Mouse (Mus musculus) forebrain, postnatal 0 days (tissue): ENCODE measurements around the gene Rsrp1. TPM values are rescaled to one million over a fixed set of nuclear protein-coding genes. Genes with fewer than 3 reads are reported as not detected.

ENCODE experiments used
- ATAC-seq: fragments of 200-750 bp; cut with Nextera tagmentation; 2 replicates; pipeline ENCODE4 v1.8.0; 2017; ENCODE audit warnings: mild to moderate bottlenecking, moderate library complexity
- DNase-seq: peaks from one replicate; pipeline ENCODE4 v3.0.0-alpha.2; 2015
- H3K27ac ChIP-seq: fragments of 300-500 bp; sonication (generic); 2 replicates; pipeline ENCODE4 v1.5.1; 2014; ENCODE audit warnings: low read depth, mild to moderate bottlenecking, antibody characterized with exemption, low read length, moderate library complexity, mixed read lengths
- H3K27me3 ChIP-seq: fragments of 300-500 bp; sonication (generic); 2 replicates; pipeline ENCODE4 v1.6.1; 2014; ENCODE audit warnings: mild to moderate bottlenecking, low read length, mixed read lengths; ENCODE audit not compliant: insufficient read depth
- H3K36me3 ChIP-seq: fragments of 300-500 bp; sonication (generic); 2 replicates; pipeline ENCODE4 v1.6.1; 2014; ENCODE audit warnings: mild to moderate bottlenecking, moderate library complexity; ENCODE audit not compliant: insufficient read depth
- H3K4me1 ChIP-seq: fragments of 300-500 bp; sonication (generic); 2 replicates; pipeline ENCODE4 v1.6.1; 2014; ENCODE audit warnings: antibody characterized with exemption; ENCODE audit not compliant: insufficient read depth
- H3K4me2 ChIP-seq: fragments of 300-500 bp; sonication (generic); 2 replicates; pipeline ENCODE4 v1.6.1; 2014; ENCODE audit warnings: low read depth, mild to moderate bottlenecking, moderate library complexity
- H3K4me3 ChIP-seq: fragments of 300-500 bp; sonication (generic); 2 replicates; pipeline ENCODE4 v1.5.1; 2014; ENCODE audit warnings: low read depth, low read length, mixed read lengths
- H3K9ac ChIP-seq: fragments of 300-500 bp; sonication (generic); 2 replicates; pipeline ENCODE4 v1.6.1; 2014; ENCODE audit warnings: mild to moderate bottlenecking
- H3K9me3 ChIP-seq: fragments of 300-500 bp; sonication (generic); 2 replicates; pipeline ENCODE4 v1.6.1; 2016; ENCODE audit warnings: low read length
- CTCF ChIP-seq: sonication (generic); IDR thresholded peaks from 2 replicates; pipeline ENCODE4 v1.5.1; 2016; ENCODE audit warnings: antibody characterized with exemption, control low read depth, low read depth
- WGBS: fragments of 180-500 bp; shearing (Covaris S2); extraction: QIAGEN DNeasy Blood & Tissue Kit; methylation state at CpG from one replicate; pipeline ENCODE4 v1.1.7; 2014; 5-methylcytosine and 5-hydroxymethylcytosine counted together
- polyA plus RNA-seq: library from polyadenylated mRNA; unstranded; fragments of >200 nt; fragmentation: Nextera tagmentation; extraction: Ambion mirVana; gene quantifications from 2 replicates; pipeline ENCODE4 v1.2.1, GENCODE M21; 2015
- total RNA-seq: library from RNA; depleted of rRNA; stranded (reverse); fragments of >200 nt; gene quantifications from 2 replicates; pipeline ENCODE4 v1.2.3, GENCODE M21; 2014

Rsrp1 gene
- total and polyA plus RNA-seq, 2 experiments from 2014 or later = 95.4 to 225 TPM

- 8% methylated on average over 17 of the region's 17 CpGs for WGBS
- DNase-seq (peak; percentile 88), ATAC-seq (peak; percentile 72)
- Histone ChIP-seq H3K9ac (no peak overlapping the region), H3K27me3 (no peaks in the 10 kb centered on the region; the same call in 1 of the 2 replicates), H3K36me3 (no peaks in the 10 kb centered on the region), H3K4me3 (peak overlapping the region; percentile 16; the same call in 1 of the 2 replicates), H3K4me1 (peaks cover 4% of the 10 kb centered on the region), H3K9me3 (no peaks in the 10 kb centered on the region), H3K4me2 (peak overlapping the region; percentile 43), H3K27ac (no peak overlapping the region)
- peak; percentile 97 for TF ChIP-seq CTCF
Observed at GRCm38 (mm10) chr4:134946024-134946744, 22.8 kb downstream of the Rsrp1 start.

- TF ChIP-seq CTCF = peak; percentile 49
- ATAC-seq = peak; percentile 74
- no peak overlapping the region for H3K9ac ChIP-seq
- no peak overlapping the region for H3K4me2 ChIP-seq
- H3K4me1 ChIP-seq = peaks cover 4% of the 10 kb centered on the region
- no peaks in the 10 kb centered on the region for H3K9me3 ChIP-seq
- H3K27ac ChIP-seq = no peak overlapping the region
- DNase-seq = peak; percentile 46
- no peak overlapping the region for H3K4me3 ChIP-seq
- no peaks in the 10 kb centered on the region for H3K27me3 ChIP-seq
- H3K36me3 ChIP-seq = no peaks in the 10 kb centered on the region
- 13% methylated on average over 11 of the region's 11 CpGs for WGBS
Observed at GRCm38 (mm10) chr4:134950518-134951091, 27.2 kb downstream of the Rsrp1 start.

- Histone ChIP-seq H3K4me3 (no peak overlapping the region), H3K9ac (no peak overlapping the region), H3K9me3 (no peaks in the 10 kb centered on the region), H3K36me3 (no peaks in the 10 kb centered on the region), H3K27ac (no peak overlapping the region), H3K4me2 (no peak overlapping the region), H3K4me1 (no peaks in the 10 kb centered on the region), H3K27me3 (no peaks in the 10 kb centered on the region)
- WGBS = 17% methylated on average over 15 of the region's 15 CpGs
- DNase-seq (no peak), ATAC-seq (peak; percentile 44; the same call in 1 of the 2 replicates)
- no peak for TF ChIP-seq CTCF
Observed at GRCm38 (mm10) chr4:134954461-134954860, 31.1 kb downstream of the Rsrp1 start.

- H3K4me2 ChIP-seq = no peak overlapping the region
- DNase-seq (no peak), ATAC-seq (no peak)
- H3K27ac ChIP-seq = no peak overlapping the region
- H3K4me1 ChIP-seq = no peaks in the 10 kb centered on the region
- no peaks in the 10 kb centered on the region for H3K36me3 ChIP-seq
- WGBS = 80% methylated on average over 2 of the region's 2 CpGs
- no peaks in the 10 kb centered on the region for H3K9me3 ChIP-seq
- H3K4me3 ChIP-seq = no peak overlapping the region
- H3K9ac ChIP-seq = no peak overlapping the region
- H3K27me3 ChIP-seq = no peaks in the 10 kb centered on the region
- TF ChIP-seq CTCF = no peak
Observed at GRCm38 (mm10) chr4:134955196-134955595, 31.8 kb downstream of the Rsrp1 start.

- TF ChIP-seq CTCF = no peak
- Histone ChIP-seq H3K4me3 (no peak overlapping the region), H3K36me3 (no peaks in the 10 kb centered on the region), H3K27ac (no peak overlapping the region), H3K9ac (no peak overlapping the region), H3K9me3 (no peaks in the 10 kb centered on the region), H3K4me1 (no peaks in the 10 kb centered on the region), H3K4me2 (no peak overlapping the region), H3K27me3 (no peaks in the 10 kb centered on the region)
- WGBS = 77% methylated on average over 3 of the region's 3 CpGs
- no peak for DNase-seq
- ATAC-seq = no peak
Observed at GRCm38 (mm10) chr4:134955845-134956244, 32.5 kb downstream of the Rsrp1 start.

GRCm38 (mm10) chr4:134956328-134956727 lies 32.9 kb downstream of the Rsrp1 start:
- TF ChIP-seq CTCF = peak; percentile 64
- no peaks in the 10 kb centered on the region for H3K4me1 ChIP-seq
- peak; percentile 60 for DNase-seq
- H3K4me2 ChIP-seq = no peak overlapping the region
- no peaks in the 10 kb centered on the region for H3K9me3 ChIP-seq
- no peak overlapping the region for H3K9ac ChIP-seq
- no peaks in the 10 kb centered on the region for H3K36me3 ChIP-seq
- no peak overlapping the region for H3K4me3 ChIP-seq
- no peaks in the 10 kb centered on the region for H3K27me3 ChIP-seq
- H3K27ac ChIP-seq = no peak overlapping the region
- no peak for ATAC-seq
- 27% methylated on average over 3 of the region's 3 CpGs for WGBS

GRCm38 (mm10) chr4:134963021-134963776 lies 39.8 kb downstream of the Rsrp1 start:
- Histone ChIP-seq H3K9me3 (no peaks in the 10 kb centered on the region), H3K36me3 (no peaks in the 10 kb centered on the region), H3K4me1 (no peaks in the 10 kb centered on the region), H3K27ac (no peak overlapping the region), H3K4me2 (no peak overlapping the region), H3K4me3 (no peak overlapping the region), H3K9ac (no peak overlapping the region), H3K27me3 (no peaks in the 10 kb centered on the region; the same call in 1 of the 2 replicates)
- DNase-seq = peak; percentile 66
- peak; percentile 69 for TF ChIP-seq CTCF
- 33% methylated on average over 19 of the region's 19 CpGs for WGBS
- no peak for ATAC-seq
